Mouse (Mus musculus): ENCODE measurements around the gene Pln.

DNA sequence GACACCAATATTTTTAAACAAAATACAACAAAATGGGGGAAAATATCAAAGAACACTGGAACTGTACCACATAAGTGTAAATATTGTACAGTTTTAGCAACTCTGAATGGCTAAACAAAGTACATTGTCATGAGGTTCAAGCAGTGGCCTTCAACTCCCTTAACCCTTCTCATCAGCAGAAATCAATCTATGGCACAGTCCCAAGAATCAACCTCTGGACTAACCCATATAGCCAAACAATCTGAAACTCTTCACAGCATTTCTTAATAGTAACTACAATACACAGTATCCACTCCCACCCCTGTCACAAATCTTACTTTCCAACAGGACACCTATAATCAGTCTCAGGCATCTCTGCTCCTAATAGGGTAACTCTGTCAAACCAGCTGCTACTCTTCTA lies 26.8 kb downstream of the Pln start:
- TF ChIP-seq CTCF (IDR thresholded peaks at IDR 0.05; ENCODE audit: low read depth) (no peak), EP300 (optimal IDR thresholded peaks at IDR 0.05) (no peak)

Measured in stomach, postnatal 0 days (tissue).